Mouse (Mus musculus): ENCODE results near the gene Vmn1r20. TPM values are rescaled to one million over a fixed set of nuclear protein-coding genes. Genes with fewer than 3 reads are reported as not detected.
"Not testable (repeated sequence)": the region's sequence is repeated elsewhere in the genome, so short reads cannot be mapped to it uniquely, and the experiment has no call there.

Gene Vmn1r20
- not detected in 2 replicates for polyA plus RNA-seq (2015; fragmentation: Nextera tagmentation; extraction: Ambion mirVana)

- WGBS = 60% methylated on average over 1 of the region's 1 CpGs
- H3K4me3 ChIP-seq = no peak within 1 kb of the TSS
- H3K9ac ChIP-seq = no peak within 1 kb of the TSS
- H3K4me2 ChIP-seq = no peak within 1 kb of the TSS
- no peaks in the 10 kb centered on the region for H3K9me3 ChIP-seq
- H3K27me3 ChIP-seq = no peaks in the 10 kb centered on the region
- no peak within 1 kb of the TSS for H3K27ac ChIP-seq
- H3K36me3 ChIP-seq = no peaks in the 10 kb centered on the region
- H3K4me1 ChIP-seq = no peaks in the 10 kb centered on the region
- no peak for ATAC-seq (ENCODE audit: insufficient number of reproducible peaks, low FRiP score, low TSS enrichment, low read depth)
Observed at GRCm38 (mm10) chr6:57428630-57429029, at the start of gene Vmn1r20. TSS of gene Vmn1r20 (plus strand) at chr6:57428930.

- no peaks in the 10 kb centered on the region for H3K4me1 ChIP-seq
- ATAC-seq (ENCODE audit: insufficient number of reproducible peaks, low FRiP score, low TSS enrichment, low read depth) = no peak
- no peak within 1 kb of the TSS for H3K4me3 ChIP-seq
- H3K27ac ChIP-seq = no peak within 1 kb of the TSS
- H3K9ac ChIP-seq = no peak within 1 kb of the TSS
- H3K36me3 ChIP-seq = no peaks in the 10 kb centered on the region
- no peak within 1 kb of the TSS for H3K4me2 ChIP-seq
- H3K27me3 ChIP-seq = no peaks in the 10 kb centered on the region
- H3K9me3 ChIP-seq = no peaks in the 10 kb centered on the region
Observed at GRCm38 (mm10) chr6:57395683-57396082, 33.0 kb upstream of the Vmn1r20 start, which contains the start of gene Vmn1r18. TSS of gene Vmn1r18 (minus strand) at chr6:57395783.

- not testable (repeated sequence) for H3K4me3 ChIP-seq; ATAC-seq (ENCODE audit: insufficient number of reproducible peaks, low FRiP score, low TSS enrichment, low read depth); H3K4me2 ChIP-seq; H3K4me1 ChIP-seq; H3K36me3 ChIP-seq; H3K27ac ChIP-seq; H3K27me3 ChIP-seq; H3K9me3 ChIP-seq; H3K9ac ChIP-seq
- WGBS = 64% methylated on average over 3 of the region's 3 CpGs
Observed at GRCm38 (mm10) chr6:57403480-57403879, 25.2 kb upstream of the Vmn1r20 start, which contains the start of gene Vmn1r19. TSS of gene Vmn1r19 (plus strand) at chr6:57403780.

GRCm38 (mm10) chr6:57431196-57431595 lies 2.5 kb downstream of the Vmn1r20 start:
- ATAC-seq (ENCODE audit: insufficient number of reproducible peaks, low FRiP score, low TSS enrichment, low read depth) = no peak
- no peaks in the 10 kb centered on the region for H3K36me3 ChIP-seq
- no peaks in the 10 kb centered on the region for H3K27me3 ChIP-seq

GRCm38 (mm10) chr6:57468161-57468560 lies 39.4 kb downstream of the Vmn1r20 start:
- not testable (repeated sequence) for ATAC-seq (ENCODE audit: insufficient number of reproducible peaks, low FRiP score, low TSS enrichment, low read depth)

More at GRCm38 (mm10) chr6:57431196-57431595, 2.5 kb downstream of the Vmn1r20 start:
- WGBS = 81% methylated on average over 1 of the region's 1 CpGs
- Histone ChIP-seq H3K9me3 (no peaks in the 10 kb centered on the region), H3K4me2 (no peak overlapping the region), H3K4me3 (no peak overlapping the region), H3K4me1 (no peaks in the 10 kb centered on the region), H3K27ac (no peak overlapping the region), H3K9ac (no peak overlapping the region)

More at GRCm38 (mm10) chr6:57468161-57468560, 39.4 kb downstream of the Vmn1r20 start:
- not testable (repeated sequence) for H3K4me2 ChIP-seq, H3K36me3 ChIP-seq, H3K9me3 ChIP-seq, H3K4me3 ChIP-seq, H3K4me1 ChIP-seq, H3K27ac ChIP-seq, H3K27me3 ChIP-seq, H3K9ac ChIP-seq
- WGBS = 19% methylated on average over 3 of the region's 3 CpGs

Other genes starting within 250 kb of the Vmn1r20 start
- not detected in 2 replicates for gene Vmn1r13, start 225.6 kb upstream of the Vmn1r20 start, polyA plus RNA-seq (2015; fragmentation: Nextera tagmentation; extraction: Ambion mirVana)
- gene Vmn1r14, start 197.2 kb upstream of the Vmn1r20 start, polyA plus RNA-seq (2015; fragmentation: Nextera tagmentation; extraction: Ambion mirVana) = not detected in 2 replicates
- not detected in 2 replicates for gene Vmn1r15, start 171.0 kb upstream of the Vmn1r20 start, polyA plus RNA-seq (2015; fragmentation: Nextera tagmentation; extraction: Ambion mirVana)
- not detected in 2 replicates for gene Vmn1r16, start 99.4 kb upstream of the Vmn1r20 start, polyA plus RNA-seq (2015; fragmentation: Nextera tagmentation; extraction: Ambion mirVana)
- gene Vmn1r17, start 65.2 kb upstream of the Vmn1r20 start, polyA plus RNA-seq (2015; fragmentation: Nextera tagmentation; extraction: Ambion mirVana) = not detected in 2 replicates
- not detected in 2 replicates for gene Vmn1r18, start 33.1 kb upstream of the Vmn1r20 start, polyA plus RNA-seq (2015; fragmentation: Nextera tagmentation; extraction: Ambion mirVana)
- not detected in 2 replicates for gene Vmn1r19, start 25.1 kb upstream of the Vmn1r20 start, polyA plus RNA-seq (2015; fragmentation: Nextera tagmentation; extraction: Ambion mirVana)
- 3.2 and 4.5 TPM in 2 replicates for gene Ppm1k, start 106.5 kb downstream of the Vmn1r20 start, polyA plus RNA-seq (2015; fragmentation: Nextera tagmentation; extraction: Ambion mirVana)
- 3.0 and 3.8 TPM in 2 replicates for gene Herc6, start 152.1 kb downstream of the Vmn1r20 start, polyA plus RNA-seq (2015; fragmentation: Nextera tagmentation; extraction: Ambion mirVana)

Data from limb, embryonic 15.5 days (tissue).